Mouse (Mus musculus): ENCODE data around the gene Glrx3. TPM values are rescaled to one million over a fixed set of nuclear protein-coding genes. Genes with fewer than 3 reads are reported as not detected.
A peak's percentile ranks its signal among the peaks of the same experiment; 100 is the strongest.

The Glrx3 gene
- polyA plus RNA-seq (2012; rRNA removed) = 122 and 129 TPM in 2 replicates

GRCm38 (mm10) chr7:137437440-137438178 is at the start of gene Glrx3:
Glrx3 (plus strand) TSS chr7:137437614.
- under 1% methylated on average over 69 of the region's 69 CpGs for WGBS
- no peaks in the 10 kb centered on the region for H3K27me3 ChIP-seq (ENCODE audit: control insufficient read depth, insufficient read depth, low read length)
- TF ChIP-seq CTCF (IDR thresholded peaks at IDR 0.05; ENCODE audit: borderline replicate concordance, insufficient read depth, low read depth, low read length) = no peak
- peak; percentile 66 for TF ChIP-seq POLR2A (IDR thresholded peaks at IDR 0.05; ENCODE audit: borderline replicate concordance, insufficient read depth, low read length)
- DNase-seq = peak; percentile 95
- H3K27ac ChIP-seq (ENCODE audit: insufficient read depth, low read length) = peak within 1 kb of the TSS; percentile 41; the same call in 1 of the 2 replicates
- peak within 1 kb of the TSS; percentile 92 for H3K4me3 ChIP-seq (replicated peaks; ENCODE audit: insufficient read depth, low read depth, low read length)
- peaks cover 5% of the 10 kb centered on the region for H3K4me1 ChIP-seq (ENCODE audit: control insufficient read depth, insufficient read depth, low read length)

GRCm38 (mm10) chr7:137387863-137388262 is 49.6 kb upstream of the Glrx3 start:
- TF ChIP-seq CTCF (IDR thresholded peaks at IDR 0.05; ENCODE audit: borderline replicate concordance, insufficient read depth, low read depth, low read length) (no peak), POLR2A (IDR thresholded peaks at IDR 0.05; ENCODE audit: borderline replicate concordance, insufficient read depth, low read length) (no peak)
- WGBS = 96% methylated on average over 5 of the region's 5 CpGs
- H3K4me3 ChIP-seq (replicated peaks; ENCODE audit: insufficient read depth, low read depth, low read length) = no peak overlapping the region
- H3K4me1 ChIP-seq (ENCODE audit: control insufficient read depth, insufficient read depth, low read length) = no peaks in the 10 kb centered on the region
- DNase-seq = no peak
- H3K27me3 ChIP-seq (ENCODE audit: control insufficient read depth, insufficient read depth, low read length) = no peaks in the 10 kb centered on the region
- no peak overlapping the region for H3K27ac ChIP-seq (ENCODE audit: insufficient read depth, low read length)

GRCm38 (mm10) chr7:137395421-137395820 is 42.0 kb upstream of the Glrx3 start:
- Histone ChIP-seq H3K4me3 (replicated peaks; ENCODE audit: insufficient read depth, low read depth, low read length) (no peak overlapping the region), H3K4me1 (ENCODE audit: control insufficient read depth, insufficient read depth, low read length) (no peaks in the 10 kb centered on the region), H3K27ac (ENCODE audit: insufficient read depth, low read length) (no peak overlapping the region), H3K27me3 (ENCODE audit: control insufficient read depth, insufficient read depth, low read length) (no peaks in the 10 kb centered on the region)
- TF ChIP-seq CTCF (IDR thresholded peaks at IDR 0.05; ENCODE audit: borderline replicate concordance, insufficient read depth, low read depth, low read length) (no peak), POLR2A (IDR thresholded peaks at IDR 0.05; ENCODE audit: borderline replicate concordance, insufficient read depth, low read length) (no peak)
- WGBS = 85% methylated on average over 4 of the region's 4 CpGs
- DNase-seq = no peak

GRCm38 (mm10) chr7:137397361-137397910 is 40.0 kb upstream of the Glrx3 start:
- 90% methylated on average over 8 of the region's 8 CpGs for WGBS
- TF ChIP-seq POLR2A (IDR thresholded peaks at IDR 0.05; ENCODE audit: borderline replicate concordance, insufficient read depth, low read length) = no peak
- TF ChIP-seq CTCF (IDR thresholded peaks at IDR 0.05; ENCODE audit: borderline replicate concordance, insufficient read depth, low read depth, low read length) = no peak
- no peaks in the 10 kb centered on the region for H3K4me1 ChIP-seq (ENCODE audit: control insufficient read depth, insufficient read depth, low read length)
- no peak overlapping the region for H3K4me3 ChIP-seq (replicated peaks; ENCODE audit: insufficient read depth, low read depth, low read length)
- no peak for DNase-seq
- H3K27ac ChIP-seq (ENCODE audit: insufficient read depth, low read length) = no peak overlapping the region
- no peaks in the 10 kb centered on the region for H3K27me3 ChIP-seq (ENCODE audit: control insufficient read depth, insufficient read depth, low read length)

- H3K4me3 ChIP-seq (replicated peaks; ENCODE audit: insufficient read depth, low read depth, low read length) = no peak overlapping the region
- no peaks in the 10 kb centered on the region for H3K4me1 ChIP-seq (ENCODE audit: control insufficient read depth, insufficient read depth, low read length)
- no peak for DNase-seq
- WGBS = 95% methylated on average over 4 of the region's 4 CpGs
- TF ChIP-seq POLR2A (IDR thresholded peaks at IDR 0.05; ENCODE audit: borderline replicate concordance, insufficient read depth, low read length) (no peak), CTCF (IDR thresholded peaks at IDR 0.05; ENCODE audit: borderline replicate concordance, insufficient read depth, low read depth, low read length) (no peak)
- H3K27ac ChIP-seq (ENCODE audit: insufficient read depth, low read length) = no peak overlapping the region
- no peaks in the 10 kb centered on the region for H3K27me3 ChIP-seq (ENCODE audit: control insufficient read depth, insufficient read depth, low read length)
These were observed 38.4 kb upstream of the Glrx3 start for GRCm38 (mm10) chr7:137398973-137399372.

- Histone ChIP-seq H3K27me3 (ENCODE audit: control insufficient read depth, insufficient read depth, low read length) (no peaks in the 10 kb centered on the region), H3K27ac (ENCODE audit: insufficient read depth, low read length) (no peak overlapping the region), H3K4me1 (ENCODE audit: control insufficient read depth, insufficient read depth, low read length) (no peaks in the 10 kb centered on the region), H3K4me3 (replicated peaks; ENCODE audit: insufficient read depth, low read depth, low read length) (no peak overlapping the region)
- no peak for DNase-seq
- TF ChIP-seq POLR2A (IDR thresholded peaks at IDR 0.05; ENCODE audit: borderline replicate concordance, insufficient read depth, low read length) = no peak
- TF ChIP-seq CTCF (IDR thresholded peaks at IDR 0.05; ENCODE audit: borderline replicate concordance, insufficient read depth, low read depth, low read length) = no peak
- WGBS = 94% methylated on average over 2 of the region's 2 CpGs
These were observed 33.3 kb upstream of the Glrx3 start for GRCm38 (mm10) chr7:137404146-137404545.

GRCm38 (mm10) chr7:137407428-137408058 is 29.9 kb upstream of the Glrx3 start:
- TF ChIP-seq CTCF (IDR thresholded peaks at IDR 0.05; ENCODE audit: borderline replicate concordance, insufficient read depth, low read depth, low read length) = no peak
- TF ChIP-seq POLR2A (IDR thresholded peaks at IDR 0.05; ENCODE audit: borderline replicate concordance, insufficient read depth, low read length) = no peak
- no peak for DNase-seq
- no peaks in the 10 kb centered on the region for H3K27me3 ChIP-seq (ENCODE audit: control insufficient read depth, insufficient read depth, low read length)
- no peaks in the 10 kb centered on the region for H3K4me1 ChIP-seq (ENCODE audit: control insufficient read depth, insufficient read depth, low read length)
- H3K4me3 ChIP-seq (replicated peaks; ENCODE audit: insufficient read depth, low read depth, low read length) = no peak overlapping the region
- WGBS = 91% methylated on average over 1 of the region's 1 CpGs
- no peak overlapping the region for H3K27ac ChIP-seq (ENCODE audit: insufficient read depth, low read length)
